Mouse (Mus musculus) liver, embryonic 11.5 days (tissue): ENCODE results near the gene St8sia6. TPM values are rescaled to one million over a fixed set of nuclear protein-coding genes. Genes with fewer than 3 reads are reported as not detected.

Experiments used
- ATAC-seq: fragments of 200-750 bp; cut with Nextera tagmentation; replicated peaks from 2 replicates; pipeline ENCODE4 v1.8.0; 2017; ENCODE audit warnings: moderate number of reproducible peaks, mild to moderate bottlenecking, moderate TSS enrichment, moderate library complexity; ENCODE audit not compliant: low FRiP score
- DNase-seq: peaks from one replicate; pipeline ENCODE4 v3.0.0-alpha.2; 2017; ENCODE audit warnings: low spot score
- H3K27ac ChIP-seq: fragments of 300-500 bp; sonication (generic); 2 replicates; pipeline ENCODE4 v1.5.1; 2014; ENCODE audit warnings: mild to moderate bottlenecking, low read depth, low read length, control low read depth
- H3K27me3 ChIP-seq: fragments of 300-500 bp; sonication (generic); replicated peaks from 2 replicates; pipeline ENCODE4 v1.6.1; 2014; ENCODE audit warnings: low read length, mixed read lengths; ENCODE audit not compliant: control insufficient read depth, insufficient read depth
- H3K36me3 ChIP-seq: fragments of 300-500 bp; sonication (generic); 2 replicates; pipeline ENCODE4 v1.6.1; 2014; ENCODE audit warnings: mild to moderate bottlenecking, low read length, moderate library complexity, mixed read lengths; ENCODE audit not compliant: control insufficient read depth, insufficient read depth
- H3K4me1 ChIP-seq: fragments of 300-500 bp; sonication (generic); replicated peaks from 2 replicates; pipeline ENCODE4 v1.6.1; 2014; ENCODE audit warnings: low read length, mixed read lengths; ENCODE audit not compliant: control insufficient read depth, insufficient read depth
- H3K4me2 ChIP-seq: fragments of 300-500 bp; sonication (generic); 2 replicates; pipeline ENCODE4 v1.6.1; 2014; ENCODE audit warnings: mild to moderate bottlenecking, control low read depth, moderate library complexity
- H3K4me3 ChIP-seq: fragments of 300-500 bp; sonication (generic); 2 replicates; pipeline ENCODE4 v1.5.1; 2014; ENCODE audit warnings: low read depth, low read length, control low read depth
- H3K9ac ChIP-seq: fragments of 300-500 bp; sonication (generic); 2 replicates; pipeline ENCODE4 v1.6.1; 2014; ENCODE audit warnings: low read depth, low read length, control low read depth
- H3K9me3 ChIP-seq: fragments of 300-500 bp; sonication (generic); 2 replicates; pipeline ENCODE4 v1.6.1; 2016; ENCODE audit warnings: low read length, inconsistent platforms, mixed read lengths; ENCODE audit not compliant: control insufficient read depth
- WGBS: fragments of 180-500 bp; shearing (Covaris S2); extraction: QIAGEN DNeasy Blood & Tissue Kit; methylation state at CpG from one replicate; pipeline ENCODE4 v1.1.7; 2014; 5-methylcytosine and 5-hydroxymethylcytosine counted together
- polyA plus RNA-seq: library from polyadenylated mRNA; unstranded; fragments of >200 nt; fragmentation: Nextera tagmentation; extraction: Ambion mirVana; gene quantifications from 2 replicates; pipeline ENCODE4 v1.2.1, GENCODE M21; 2014

Gene St8sia6
- 0.07 and 0.16 TPM in 2 replicates for polyA plus RNA-seq

- Histone ChIP-seq H3K9ac (0 out of 2 replicates have a peak within 1 kb of the TSS, but pooled peaks have one; percentile 16), H3K9me3 (no peaks in the 10 kb centered on the region), H3K36me3 (no peaks in the 10 kb centered on the region), H3K4me1 (no peaks in the 10 kb centered on the region), H3K27me3 (peaks cover 38% of the 10 kb centered on the region), H3K4me3 (peak within 1 kb of the TSS; percentile 55), H3K27ac (no peak within 1 kb of the TSS), H3K4me2 (peak within 1 kb of the TSS; percentile 86)
- DNase-seq (no peak), ATAC-seq (no peak)
- 58% methylated on average over 8 of the region's 8 CpGs for WGBS
These were observed at the start of gene St8sia6 for GRCm38 (mm10) chr2:13793969-13794363. St8sia6 (minus strand) TSS chr2:13794064.

- WGBS: 75% methylated on average over 3 of the region's 3 CpGs
- H3K9ac ChIP-seq: no peak overlapping the region
- no peak for ATAC-seq
These were observed 42.4 kb upstream of the St8sia6 start for GRCm38 (mm10) chr2:13836310-13836709.

GRCm38 (mm10) chr2:13834989-13835388 is 41.1 kb upstream of the St8sia6 start:
- H3K27me3 ChIP-seq: no peaks in the 10 kb centered on the region
- no peaks in the 10 kb centered on the region for H3K4me1 ChIP-seq
- H3K27ac ChIP-seq: no peak overlapping the region
- H3K4me2 ChIP-seq: no peak overlapping the region
- WGBS: 39% methylated on average over 1 of the region's 1 CpGs
- H3K9me3 ChIP-seq: no peaks in the 10 kb centered on the region
- H3K4me3 ChIP-seq: no peak overlapping the region
- no peak overlapping the region for H3K9ac ChIP-seq
- no peaks in the 10 kb centered on the region for H3K36me3 ChIP-seq
- no peak for ATAC-seq
- no peak for DNase-seq

More at GRCm38 (mm10) chr2:13836310-13836709, 42.4 kb upstream of the St8sia6 start:
- Histone ChIP-seq H3K4me1 (no peaks in the 10 kb centered on the region), H3K36me3 (no peaks in the 10 kb centered on the region), H3K4me2 (no peak overlapping the region), H3K27me3 (no peaks in the 10 kb centered on the region), H3K27ac (no peak overlapping the region), H3K9me3 (no peaks in the 10 kb centered on the region), H3K4me3 (no peak overlapping the region)
- DNase-seq: no peak

- WGBS: 66% methylated on average over 2 of the region's 2 CpGs
- H3K4me2 ChIP-seq: no peak overlapping the region
- no peak for ATAC-seq
These were observed 22.8 kb upstream of the St8sia6 start for GRCm38 (mm10) chr2:13816645-13817044.

GRCm38 (mm10) chr2:13808593-13808992 is 14.7 kb upstream of the St8sia6 start:
- Histone ChIP-seq H3K36me3 (no peaks in the 10 kb centered on the region), H3K27ac (no peak overlapping the region)

More at GRCm38 (mm10) chr2:13816645-13817044, 22.8 kb upstream of the St8sia6 start:
- Histone ChIP-seq H3K4me3 (no peak overlapping the region), H3K36me3 (no peaks in the 10 kb centered on the region), H3K27me3 (no peaks in the 10 kb centered on the region), H3K9me3 (no peaks in the 10 kb centered on the region), H3K9ac (no peak overlapping the region), H3K27ac (no peak overlapping the region), H3K4me1 (no peaks in the 10 kb centered on the region)
- no peak for DNase-seq

GRCm38 (mm10) chr2:13808008-13808407 is 14.1 kb upstream of the St8sia6 start:
- Histone ChIP-seq H3K27me3 (no peaks in the 10 kb centered on the region), H3K4me3 (no peak overlapping the region), H3K4me2 (no peak overlapping the region), H3K9me3 (no peaks in the 10 kb centered on the region), H3K9ac (no peak overlapping the region), H3K27ac (no peak overlapping the region), H3K4me1 (no peaks in the 10 kb centered on the region), H3K36me3 (no peaks in the 10 kb centered on the region)
- no peak for DNase-seq
- ATAC-seq: no peak
- WGBS: 73% methylated on average over 4 of the region's 4 CpGs

More at GRCm38 (mm10) chr2:13808593-13808992, 14.7 kb upstream of the St8sia6 start:
- H3K9ac ChIP-seq: no peak overlapping the region
- ATAC-seq: no peak
- no peak for DNase-seq
- WGBS: 57% methylated on average over 5 of the region's 5 CpGs
- no peaks in the 10 kb centered on the region for H3K9me3 ChIP-seq
- no peak overlapping the region for H3K4me2 ChIP-seq
- H3K27me3 ChIP-seq: no peaks in the 10 kb centered on the region
- H3K4me1 ChIP-seq: no peaks in the 10 kb centered on the region
- no peak overlapping the region for H3K4me3 ChIP-seq

GRCm38 (mm10) chr2:13806120-13806519 is 12.3 kb upstream of the St8sia6 start:
- no peak for DNase-seq
- no peak for ATAC-seq
- no peak overlapping the region for H3K27ac ChIP-seq

GRCm38 (mm10) chr2:13800639-13801038 is 6.8 kb upstream of the St8sia6 start:
- no peak for ATAC-seq
- Histone ChIP-seq H3K9ac (no peak overlapping the region), H3K9me3 (no peaks in the 10 kb centered on the region), H3K4me1 (no peaks in the 10 kb centered on the region), H3K4me2 (no peak overlapping the region), H3K27ac (no peak overlapping the region), H3K4me3 (no peak overlapping the region), H3K27me3 (no peaks in the 10 kb centered on the region), H3K36me3 (no peaks in the 10 kb centered on the region)
- 70% methylated on average over 2 of the region's 2 CpGs for WGBS
- no peak for DNase-seq

More at GRCm38 (mm10) chr2:13806120-13806519, 12.3 kb upstream of the St8sia6 start:
- 91% methylated on average over 3 of the region's 3 CpGs for WGBS
- Histone ChIP-seq H3K9me3 (no peaks in the 10 kb centered on the region), H3K9ac (no peak overlapping the region), H3K4me3 (no peak overlapping the region), H3K36me3 (no peaks in the 10 kb centered on the region), H3K4me1 (no peaks in the 10 kb centered on the region), H3K4me2 (no peak overlapping the region), H3K27me3 (no peaks in the 10 kb centered on the region)

- Histone ChIP-seq H3K27ac (no peak overlapping the region), H3K4me2 (no peak overlapping the region), H3K27me3 (peaks cover 38% of the 10 kb centered on the region), H3K9me3 (no peaks in the 10 kb centered on the region), H3K4me3 (no peak overlapping the region), H3K9ac (no peak overlapping the region), H3K4me1 (no peaks in the 10 kb centered on the region), H3K36me3 (no peaks in the 10 kb centered on the region)
- 78% methylated on average over 8 of the region's 8 CpGs for WGBS
- no peak for ATAC-seq
- DNase-seq: no peak
These were observed 582 bp upstream of the St8sia6 start for GRCm38 (mm10) chr2:13794446-13794845.
